In genomic region chr11:61882183-61882582, GRCm38 (mm10) we compare ENCODE assay signal across 9 mouse cellular contexts. TPM values are rescaled to one million over a fixed set of nuclear protein-coding genes. Genes with fewer than 3 reads are reported as not detected.
A peak's percentile ranks its signal among the peaks of the same experiment; 100 is the strongest.
DNase-seq lines count a peak whose midpoint lies in the region; ATAC-seq and TF ChIP-seq lines count a peak whose summit lies in the region.
"Had no signal": no experiment of that assay in that cellular context is flagged by ENCODE, and none has a peak within 500 bp of the region (broad histone marks: within the 10 kb centered on the region; RNA-seq: fewer than 3 reads in every experiment).

No protein-coding gene starts in this region.

- peaks cover 58% of the 10 kb centered on the region for H3K36me3 ChIP-seq in heart, postnatal 0 days (replicated peaks; ENCODE audit: control insufficient read depth, insufficient read depth, low read length)

- 73% methylated on average over 5 of the region's 5 CpGs for WGBS in heart, postnatal 0 days

- intact Hi-C loops in heart, postnatal 36 days (cut with DNase I): no loop called here

- H3K27ac ChIP-seq in heart, postnatal 0 days (ENCODE audit: low read depth): no peak overlapping the region

- no peaks in the 10 kb centered on the region for H3K9me3 ChIP-seq in heart, postnatal 0 days (replicated peaks; ENCODE audit: control insufficient read depth, low read length)

- no peak overlapping the region for H3K4me3 ChIP-seq in heart, postnatal 0 days (ENCODE audit: low read depth, low read length)

- peak; percentile 35; the same call in 1 of the 2 replicates for TF ChIP-seq CTCF in heart, postnatal 0 days (IDR thresholded peaks at IDR 0.05; ENCODE audit: low read depth)

- DNase-seq in heart, postnatal 0 days (ENCODE audit: low spot score): peak; percentile 33
- no peak for DNase-seq in heart, postnatal 36 days
- peak; percentile 8 for DNase-seq in right cerebral cortex, adult 18-20 months
- DNase-seq in right cerebral cortex, postnatal 10 days (ENCODE audit: low spot score in 2 of 2): no peak
- DNase-seq in embryo, embryonic 10.5 days (ENCODE audit: low spot score): peak; percentile 22
- peak; percentile 5 for DNase-seq in retina, embryonic 14.5 days (ENCODE audit: low spot score)
- DNase-seq in gastrocnemius, postnatal 4 days (ENCODE audit: low spot score in 2 of 2): no peak
- DNase-seq in ovary, postnatal 36 days (ENCODE audit: low spot score): no peak
- DNase-seq: thymus, postnatal 36 days had no signal

- TF ChIP-seq EP300 in heart, postnatal 0 days (IDR thresholded peaks at IDR 0.05; ENCODE audit: low read depth): no peak

- H3K4me2 ChIP-seq in heart, postnatal 0 days (ENCODE audit: low read depth, low read length): no peak overlapping the region

- no peak for ATAC-seq in heart, postnatal 0 days (ENCODE audit: insufficient read depth, low read depth)

- H3K27me3 ChIP-seq in heart, postnatal 0 days (ENCODE audit: control insufficient read depth, insufficient read depth, low read length): no peaks in the 10 kb centered on the region

- H3K4me1 ChIP-seq in heart, postnatal 0 days (ENCODE audit: control insufficient read depth, insufficient read depth): no peaks in the 10 kb centered on the region

- H3K9ac ChIP-seq in heart, postnatal 0 days (replicated peaks; ENCODE audit: low read depth, low read length): no peak overlapping the region

RNA-seq across cellular contexts. Expression of gene Ulk2, which starts 27.3 kb away (rescaled TPM):
- total RNA-seq in heart, postnatal 0 days (2014; rRNA removed; ENCODE audit: low replicate concordance): 33.8 and 41.0 TPM in 2 replicates
- polyA plus RNA-seq in heart, postnatal 0 days (2015; fragmentation: Nextera tagmentation; extraction: Ambion mirVana): 8.6 and 9.2 TPM in 2 replicates
- 10 to 100 TPM; 51.0 to 55.7 TPM for total RNA-seq in heart, postnatal 36 days (2021)
- 10 to 100 TPM; 45.1 to 45.8 TPM for total RNA-seq in gastrocnemius, postnatal 4 days (2021)

RNA-seq across cellular contexts. Expression of gene Akap10, which starts 47.9 kb away (rescaled TPM):
- total RNA-seq in heart, postnatal 0 days (2014; rRNA removed; ENCODE audit: low replicate concordance): 8.7 and 25.7 TPM in 2 replicates
- 8.8 and 9.0 TPM in 2 replicates for polyA plus RNA-seq in heart, postnatal 0 days (2015; fragmentation: Nextera tagmentation; extraction: Ambion mirVana)
- 10 to 100 TPM; 14.6 to 15.0 TPM for total RNA-seq in heart, postnatal 36 days (2021)
- total RNA-seq in gastrocnemius, postnatal 4 days (2021): 10 to 100 TPM; 16.4 to 17.4 TPM

Comparison
In these comparisons a context has a peak if more than half of its experiments do, and no peak if none do; other contexts are left out.
1. DNase-seq: peak in heart, postnatal 0 days (single experiment), right cerebral cortex, adult 18-20 months (single experiment), embryo, embryonic 10.5 days (single experiment) and retina, embryonic 14.5 days (single experiment); none in heart, postnatal 36 days (0 of 2), right cerebral cortex, postnatal 10 days (0 of 2), gastrocnemius, postnatal 4 days (0 of 2) and ovary, postnatal 36 days (single experiment).